Mouse (Mus musculus) left cerebral cortex, adult 2 months (tissue): ENCODE results near the gene Scrn1. TPM values are rescaled to one million over a fixed set of nuclear protein-coding genes. Genes with fewer than 3 reads are reported as not detected.

Experiments
- DNase-seq, 2 experiments: peaks; one replicate each; pipeline ENCODE4 v3.0.0; 2021 to 2022; ENCODE audit warnings: low spot score in 2 of 2, mixed read lengths in 1 of 2; ENCODE audit errors: extremely low spot score in 1 of 2
- H3K27ac ChIP-seq: fragments of 200-600 bp; 2 replicates; pipeline ENCODE4 v1.8.1; 2022
- H3K4me3 ChIP-seq: fragments of 200-600 bp; 2 replicates; pipeline ENCODE4 v1.8.1; 2022
- CTCF ChIP-seq: fragments of 200-600 bp; IDR thresholded peaks from 2 replicates; pipeline ENCODE4 v1.8.1; 2022; ENCODE audit warnings: antibody characterized with exemption, mild to moderate bottlenecking, moderate library complexity
- intact Hi-C: fragments of 180-260 bp; cut with DNase I; formaldehyde crosslinking; loops from one replicate; pipeline ENCODE4 v1.15.1; 2025
- long read RNA-seq, 2 experiments: library from polyadenylated mRNA; stranded (forward); transcript quantifications; one replicate each; pipeline ENCODE4 v2.0.0; 2021; ENCODE audit warnings: borderline mapping rate in 2 of 2
- total RNA-seq, 2 experiments: library from RNA; stranded (reverse); gene quantifications; 2 replicates each; pipeline ENCODE4 v1.2.3; 2021

Scrn1 gene
- total RNA-seq = 100 to 1,000 TPM; 135 to 136 TPM
- long read RNA-seq, experiment 1, full-length matches to known transcripts = 290 of 337 reads
- long read RNA-seq, experiment 1, partial matches to known transcripts = 13 of 337 reads
- long read RNA-seq, experiment 1, other reads (novel, unspliced or antisense) = 34 of 337 reads
- long read RNA-seq, experiment 2, full-length matches to known transcripts = 193 of 238 reads
- long read RNA-seq, experiment 2, partial matches to known transcripts = 14 of 238 reads
- long read RNA-seq, experiment 2, other reads (novel, unspliced or antisense) = 31 of 238 reads

DNA sequence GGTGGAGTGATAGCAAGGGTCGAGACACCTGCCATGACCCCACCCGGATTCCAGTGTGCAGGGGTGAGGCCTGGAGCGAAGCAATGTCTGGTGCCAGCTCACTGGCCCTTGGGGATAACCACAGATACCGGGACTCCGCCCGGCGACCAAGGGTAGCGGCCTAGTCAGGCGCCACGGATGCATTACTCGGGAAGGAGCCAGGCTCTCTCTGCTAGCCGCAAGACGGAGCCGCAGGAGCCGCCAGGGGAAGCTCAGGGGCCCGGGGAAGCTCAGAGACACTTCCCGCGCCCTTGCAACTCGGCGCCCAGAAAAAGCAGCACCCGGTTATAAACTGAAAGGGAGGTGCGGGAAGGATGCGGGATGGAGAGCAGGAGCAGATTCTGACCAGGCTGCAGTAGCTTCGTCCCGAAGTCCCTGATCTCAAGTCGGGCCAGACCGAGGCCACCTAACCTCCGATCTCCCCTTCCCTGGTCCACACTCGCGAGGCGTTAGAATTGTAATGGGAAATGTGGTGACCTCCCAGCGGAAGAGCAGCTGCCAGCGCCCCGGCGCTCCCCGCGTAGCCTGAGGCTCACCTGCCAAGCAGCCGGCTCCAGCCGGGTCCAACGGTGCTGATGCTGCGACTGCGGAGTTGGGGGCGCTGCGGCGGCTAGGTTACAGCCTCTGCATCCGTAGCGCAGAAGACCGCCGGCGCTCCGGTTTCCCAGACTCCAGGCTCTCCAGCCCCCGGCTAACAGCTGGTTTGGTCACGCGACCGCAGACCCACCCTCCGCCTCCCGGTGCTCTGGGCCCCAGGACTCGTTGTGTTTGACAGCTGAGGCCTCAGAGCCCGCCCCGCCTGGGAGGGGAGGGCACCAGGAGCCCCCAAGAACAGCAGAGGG, at the start of gene Scrn1:
Gene Scrn1 (minus strand): TSS at position 825 of the 881 bp plus-strand sequence.
- intact Hi-C loops = loop anchor here (5.0 kb wide), 1 partner anchor 174 kb away; no protein-coding TSS in a partner anchor
- DNase-seq = peak; percentile 70 to 86
- peak within 1 kb of the TSS; percentile 99 for H3K27ac ChIP-seq
- no peak; the same call in 1 of the 2 replicates for TF ChIP-seq CTCF
- H3K4me3 ChIP-seq = peak within 1 kb of the TSS; percentile 73

DNA sequence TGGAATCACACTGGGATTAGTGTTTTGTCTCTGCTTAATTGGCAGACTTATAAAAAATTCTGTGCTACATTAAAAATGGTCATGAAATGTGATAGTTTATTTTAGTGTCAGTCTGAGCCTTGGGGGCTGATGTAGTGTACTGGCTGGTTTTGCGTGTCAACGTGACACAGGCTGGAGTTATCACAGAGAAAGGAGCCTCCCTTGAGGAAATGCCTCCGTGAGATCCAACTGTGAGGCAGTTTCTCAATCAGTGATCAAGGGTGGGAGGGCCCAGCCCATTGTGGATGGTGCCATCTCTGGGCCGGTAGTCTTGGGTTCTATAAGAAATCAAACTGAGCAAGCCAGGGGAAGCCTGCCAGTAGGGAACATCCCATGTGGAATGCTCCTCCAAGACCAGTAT, 40.0 kb upstream of the Scrn1 start:
- TF ChIP-seq CTCF = no peak
- intact Hi-C loops = no loop called here
- Histone ChIP-seq H3K4me3 (no peak overlapping the region), H3K27ac (no peak overlapping the region)
- no peak for DNase-seq

DNA sequence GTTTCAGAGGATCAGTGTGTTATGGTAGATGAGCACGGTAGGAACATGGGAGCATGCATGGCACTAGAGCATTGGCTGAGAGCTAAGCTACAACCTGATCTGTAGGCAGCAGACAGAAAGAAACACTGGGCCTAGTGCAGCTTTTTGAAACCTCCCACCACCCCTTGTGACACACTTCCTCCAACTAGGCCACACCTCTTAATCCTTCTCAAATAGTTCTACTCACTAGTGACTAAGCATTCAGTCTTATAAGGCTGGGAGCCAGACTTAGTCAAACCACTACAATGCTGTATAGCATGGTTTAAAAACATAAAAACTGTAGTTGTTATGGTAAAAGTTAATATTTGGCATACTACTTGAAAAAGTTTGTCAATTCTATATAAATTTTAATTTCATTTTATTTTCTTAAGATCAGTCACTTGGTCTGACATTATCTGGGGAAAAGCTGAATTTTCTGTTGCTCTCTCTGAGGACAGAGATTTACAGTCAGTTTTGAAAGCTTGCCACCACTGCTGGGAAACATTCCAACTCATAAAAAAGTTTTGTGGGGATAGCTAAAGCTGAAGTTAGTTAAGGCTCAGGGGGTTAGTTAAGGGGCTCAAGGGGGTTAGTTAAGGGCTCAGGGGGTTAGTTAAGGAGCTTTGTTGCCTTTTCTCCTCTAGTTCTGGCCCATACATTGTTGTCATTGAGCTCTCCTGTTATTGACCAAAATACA, 37.9 kb upstream of the Scrn1 start:
- intact Hi-C loops = no loop called here
- no peak for TF ChIP-seq CTCF
- H3K27ac ChIP-seq = no peak overlapping the region
- DNase-seq = no peak
- no peak overlapping the region for H3K4me3 ChIP-seq

DNA sequence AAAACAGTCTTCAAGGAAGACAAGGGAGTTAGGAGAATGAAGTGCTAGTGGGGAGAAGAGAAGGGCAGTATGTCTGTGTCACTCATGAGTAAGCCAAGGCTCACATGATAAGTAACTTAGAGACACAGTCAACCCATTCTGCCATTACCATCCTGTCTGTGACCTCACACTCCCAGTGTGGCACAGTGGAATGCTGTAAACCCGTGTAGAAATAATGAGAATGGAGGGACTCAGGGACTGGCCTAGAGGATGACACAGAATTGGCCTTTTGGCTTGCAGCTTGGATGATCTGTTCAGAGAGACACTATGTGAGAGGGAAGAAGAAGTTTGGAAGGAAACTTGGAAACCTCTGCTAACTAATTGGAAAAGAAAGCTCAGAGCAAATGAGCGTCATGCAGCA, 36.6 kb upstream of the Scrn1 start:
- TF ChIP-seq CTCF = no peak
- intact Hi-C loops = no loop called here
- no peak overlapping the region for H3K27ac ChIP-seq
- DNase-seq = no peak
- H3K4me3 ChIP-seq = no peak overlapping the region

DNA sequence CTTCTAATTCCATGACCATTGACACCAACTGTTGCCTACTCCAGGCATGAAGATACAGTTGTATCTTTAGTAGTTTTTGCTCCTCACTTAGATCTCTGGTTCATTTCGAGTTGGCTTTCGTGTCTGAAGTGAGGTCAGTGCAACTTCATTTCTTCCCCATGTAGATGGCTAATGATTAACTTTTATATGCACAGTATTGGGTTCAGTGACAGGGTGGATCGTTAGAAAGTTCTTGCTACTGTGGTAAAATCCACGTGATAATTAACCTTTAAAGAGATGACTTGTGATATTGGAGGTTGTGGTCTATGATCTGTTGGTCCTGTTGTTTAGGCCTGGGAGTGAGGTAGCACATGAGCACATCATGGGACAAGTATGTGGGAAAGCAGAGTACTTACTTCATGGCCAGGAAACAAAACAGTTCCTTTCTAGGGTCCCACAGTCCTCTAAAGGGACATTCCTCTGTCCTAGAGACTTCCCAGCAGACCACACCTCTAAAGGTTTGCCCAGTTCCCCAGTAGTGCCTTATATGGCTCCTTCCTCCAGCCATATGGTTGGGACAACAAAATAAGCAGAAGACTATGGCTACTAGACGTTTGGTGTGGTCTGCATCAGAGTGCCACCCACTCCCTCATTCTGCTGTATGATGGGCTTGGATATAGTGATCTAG, 34.5 kb upstream of the Scrn1 start:
- H3K27ac ChIP-seq = no peak overlapping the region
- intact Hi-C loops = no loop called here

DNA sequence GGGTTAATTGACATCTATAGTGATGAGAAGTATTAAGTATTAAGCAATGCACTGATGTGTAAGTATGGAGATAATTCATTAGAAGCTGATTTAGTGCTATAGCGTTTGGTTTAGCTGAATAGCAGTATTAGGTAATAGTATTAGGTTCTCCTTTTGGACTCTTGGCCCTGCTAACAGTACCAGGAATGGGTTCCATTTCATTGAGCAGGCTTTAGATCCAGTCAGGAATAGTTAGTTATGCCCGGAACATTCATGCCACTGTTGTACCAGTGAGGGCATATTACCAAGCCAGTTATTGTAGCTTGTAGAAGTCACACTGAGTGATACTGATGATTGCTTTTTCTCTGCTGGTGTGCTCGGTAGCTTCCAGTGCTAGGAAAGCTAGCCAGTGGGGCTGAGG, 31.4 kb upstream of the Scrn1 start:
- TF ChIP-seq CTCF = no peak
- DNase-seq = no peak
- Histone ChIP-seq H3K27ac (no peak overlapping the region), H3K4me3 (no peak overlapping the region)
- intact Hi-C loops = loop anchor here (5.0 to 10.0 kb wide), 2 partner anchors 395 to 437 kb away; partner anchors contain the start of genes Gars and Ggct

More for the DNA sequence above, 34.5 kb upstream of the Scrn1 start:
- DNase-seq = no peak
- H3K4me3 ChIP-seq = no peak overlapping the region
- TF ChIP-seq CTCF = no peak

- intact Hi-C loops = loop anchor here (5.0 to 10.0 kb wide), 2 partner anchors 395 to 438 kb away; partner anchors contain the start of genes Gars and Ggct
- DNase-seq = no peak
- Histone ChIP-seq H3K27ac (no peak within 1 kb of the TSS), H3K4me3 (no peak within 1 kb of the TSS)
- no peak for TF ChIP-seq CTCF
These were observed 30.9 kb upstream of the Scrn1 start, which contains the start of gene Fkbp14 for GRCm38 (mm10) chr6:54597208-54597607. TSS of gene Fkbp14 (minus strand) at chr6:54597308.

GRCm38 (mm10) chr6:54595330-54595878, 29.1 kb upstream of the Scrn1 start:
- peak overlapping the region; percentile 68 for H3K27ac ChIP-seq
- intact Hi-C loops = loop anchor here (5.0 to 10.0 kb wide), 2 partner anchors 397 to 439 kb away; partner anchors contain the start of genes Gars and Ggct
- no peak for DNase-seq
- H3K4me3 ChIP-seq = peak overlapping the region; percentile 87
- no peak for TF ChIP-seq CTCF

GRCm38 (mm10) chr6:54594469-54595329, 28.4 kb upstream of the Scrn1 start, which contains the start of gene Plekha8:
TSS of gene Plekha8 (plus strand) at chr6:54595111.
- peak within 1 kb of the TSS; percentile 87 for H3K4me3 ChIP-seq
- peak; percentile 28 for TF ChIP-seq CTCF
- H3K27ac ChIP-seq = peak within 1 kb of the TSS; percentile 68
- intact Hi-C loops = loop anchor here (5.0 to 10.0 kb wide), 2 partner anchors 398 to 440 kb away; partner anchors contain the start of genes Gars and Ggct
- DNase-seq = peak; percentile 93 to 94
